Mouse (Mus musculus): Measurements from ENCODE around the gene Slc50a1. TPM values are rescaled to one million over a fixed set of nuclear protein-coding genes. Genes with fewer than 3 reads are reported as not detected.
A peak's percentile ranks its signal among the peaks of the same experiment; 100 is the strongest.

Slc50a1 gene
- total and polyA plus RNA-seq, 2 experiments from 2014 or later = 33.7 to 50.7 TPM

DNA sequence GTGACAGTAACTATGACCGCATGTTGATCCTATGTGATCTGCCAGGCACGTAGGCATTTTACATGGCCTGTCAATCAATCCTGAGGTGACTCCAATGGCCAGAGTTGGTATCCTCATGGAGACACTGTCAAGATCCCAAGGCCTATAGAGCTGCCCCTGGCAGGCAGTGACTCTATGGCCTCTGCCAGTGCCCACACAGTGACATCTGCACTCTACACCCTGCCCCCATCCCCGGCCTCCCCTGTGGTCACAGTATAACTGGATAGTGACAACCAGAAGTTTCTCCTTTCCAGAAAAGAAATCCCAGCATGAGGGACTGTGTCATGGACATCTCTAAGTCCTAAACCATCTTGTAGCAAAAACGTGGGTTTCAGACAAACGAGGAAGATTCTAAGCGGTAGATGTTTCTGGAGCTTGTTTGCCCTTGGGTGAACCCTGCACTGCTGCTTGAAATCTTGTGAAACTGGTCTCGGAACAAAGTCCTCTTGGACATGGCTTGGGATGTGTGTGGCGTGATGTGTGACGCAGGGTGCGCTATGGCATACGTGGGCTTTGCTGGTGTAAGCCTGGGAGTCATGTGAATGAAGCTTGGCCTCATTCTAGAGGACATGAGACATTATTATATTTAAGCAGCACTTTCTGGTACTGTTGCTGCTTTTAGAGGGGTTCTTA is 23.0 kb upstream of the Slc50a1 start:
- Histone ChIP-seq H3K27ac (ENCODE audit: low read depth) (no peak overlapping the region), H3K4me3 (ENCODE audit: low read depth, low read length) (no peak overlapping the region), H3K9ac (replicated peaks; ENCODE audit: low read depth, low read length) (no peak overlapping the region), H3K9me3 (replicated peaks; ENCODE audit: control insufficient read depth, low read length) (no peaks in the 10 kb centered on the region), H3K4me2 (ENCODE audit: low read depth, low read length) (no peak overlapping the region), H3K4me1 (ENCODE audit: control insufficient read depth, insufficient read depth) (peaks cover 2% of the 10 kb centered on the region; the same call in 1 of the 2 replicates), H3K27me3 (ENCODE audit: control insufficient read depth, insufficient read depth, low read length) (no peaks in the 10 kb centered on the region), H3K36me3 (replicated peaks; ENCODE audit: control insufficient read depth, insufficient read depth, low read length) (no peaks in the 10 kb centered on the region)
- WGBS = 87% methylated on average over 11 of the region's 11 CpGs
- DNase-seq (ENCODE audit: low spot score) = no peak
- TF ChIP-seq CTCF (IDR thresholded peaks at IDR 0.05; ENCODE audit: low read depth) (no peak), EP300 (IDR thresholded peaks at IDR 0.05; ENCODE audit: low read depth) (no peak)
- no peak for ATAC-seq (ENCODE audit: insufficient read depth, low read depth)

DNA sequence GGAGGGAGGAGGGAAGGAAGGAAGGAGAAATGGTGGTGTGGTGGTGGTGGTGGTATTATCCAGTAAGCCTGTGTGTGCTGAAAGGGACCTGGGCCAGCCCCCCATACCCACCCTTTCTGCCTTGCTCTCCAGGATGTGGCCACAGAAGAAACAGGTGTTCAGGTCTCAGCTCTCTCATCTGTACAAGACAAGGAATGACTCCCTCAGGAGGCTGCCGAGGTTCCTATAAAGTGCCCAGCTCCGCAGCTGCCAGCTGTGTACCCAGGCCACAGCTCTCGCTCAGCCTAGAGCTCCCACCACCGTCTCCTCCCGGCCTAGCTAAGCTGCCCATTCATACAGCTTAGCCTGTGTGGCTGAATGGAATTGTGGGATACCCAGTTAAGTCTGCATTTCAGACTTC is 21.9 kb upstream of the Slc50a1 start:
- DNase-seq (ENCODE audit: low spot score) (no peak), ATAC-seq (ENCODE audit: insufficient read depth, low read depth) (no peak)
- no peak overlapping the region for H3K9ac ChIP-seq (replicated peaks; ENCODE audit: low read depth, low read length)
- H3K27ac ChIP-seq (ENCODE audit: low read depth) = no peak overlapping the region
- H3K36me3 ChIP-seq (replicated peaks; ENCODE audit: control insufficient read depth, insufficient read depth, low read length) = no peaks in the 10 kb centered on the region
- 71% methylated on average over 5 of the region's 5 CpGs for WGBS
- no peaks in the 10 kb centered on the region for H3K9me3 ChIP-seq (replicated peaks; ENCODE audit: control insufficient read depth, low read length)
- TF ChIP-seq CTCF (IDR thresholded peaks at IDR 0.05; ENCODE audit: low read depth) (no peak), EP300 (IDR thresholded peaks at IDR 0.05; ENCODE audit: low read depth) (no peak)
- no peak overlapping the region for H3K4me3 ChIP-seq (ENCODE audit: low read depth, low read length)
- peaks cover 4% of the 10 kb centered on the region; the same call in 1 of the 2 replicates for H3K4me1 ChIP-seq (ENCODE audit: control insufficient read depth, insufficient read depth)
- no peaks in the 10 kb centered on the region for H3K27me3 ChIP-seq (ENCODE audit: control insufficient read depth, insufficient read depth, low read length)
- no peak overlapping the region for H3K4me2 ChIP-seq (ENCODE audit: low read depth, low read length)

DNA sequence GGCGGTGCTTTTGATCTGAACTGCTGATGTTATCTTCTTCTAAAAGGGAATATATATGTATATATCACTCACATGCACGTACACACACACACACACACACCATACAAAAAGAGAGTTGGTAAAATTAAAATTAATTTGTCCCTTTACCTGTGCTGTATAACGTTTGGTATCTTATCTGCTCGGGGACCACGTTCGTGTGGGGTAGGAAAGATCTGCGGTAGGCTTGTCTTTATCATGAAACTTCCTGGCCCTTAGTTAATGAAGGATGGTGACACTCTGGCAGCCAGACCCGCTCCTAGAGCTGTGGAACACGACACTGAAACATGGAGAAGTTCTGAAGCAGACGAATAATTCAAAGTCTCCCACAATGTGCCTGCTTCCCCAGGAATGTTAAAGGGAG is 21.5 kb upstream of the Slc50a1 start:
- no peak overlapping the region for H3K4me3 ChIP-seq (ENCODE audit: low read depth, low read length)
- TF ChIP-seq CTCF (IDR thresholded peaks at IDR 0.05; ENCODE audit: low read depth) (no peak), EP300 (IDR thresholded peaks at IDR 0.05; ENCODE audit: low read depth) (no peak)
- ATAC-seq (ENCODE audit: insufficient read depth, low read depth) = no peak
- H3K9me3 ChIP-seq (replicated peaks; ENCODE audit: control insufficient read depth, low read length) = no peaks in the 10 kb centered on the region
- no peak overlapping the region for H3K9ac ChIP-seq (replicated peaks; ENCODE audit: low read depth, low read length)
- H3K4me1 ChIP-seq (ENCODE audit: control insufficient read depth, insufficient read depth) = peaks cover 4% of the 10 kb centered on the region; the same call in 1 of the 2 replicates
- no peaks in the 10 kb centered on the region for H3K27me3 ChIP-seq (ENCODE audit: control insufficient read depth, insufficient read depth, low read length)
- WGBS = 38% methylated on average over 10 of the region's 10 CpGs
- H3K4me2 ChIP-seq (ENCODE audit: low read depth, low read length) = no peak overlapping the region
- no peaks in the 10 kb centered on the region for H3K36me3 ChIP-seq (replicated peaks; ENCODE audit: control insufficient read depth, insufficient read depth, low read length)
- no peak overlapping the region for H3K27ac ChIP-seq (ENCODE audit: low read depth)
- no peak for DNase-seq (ENCODE audit: low spot score)

DNA sequence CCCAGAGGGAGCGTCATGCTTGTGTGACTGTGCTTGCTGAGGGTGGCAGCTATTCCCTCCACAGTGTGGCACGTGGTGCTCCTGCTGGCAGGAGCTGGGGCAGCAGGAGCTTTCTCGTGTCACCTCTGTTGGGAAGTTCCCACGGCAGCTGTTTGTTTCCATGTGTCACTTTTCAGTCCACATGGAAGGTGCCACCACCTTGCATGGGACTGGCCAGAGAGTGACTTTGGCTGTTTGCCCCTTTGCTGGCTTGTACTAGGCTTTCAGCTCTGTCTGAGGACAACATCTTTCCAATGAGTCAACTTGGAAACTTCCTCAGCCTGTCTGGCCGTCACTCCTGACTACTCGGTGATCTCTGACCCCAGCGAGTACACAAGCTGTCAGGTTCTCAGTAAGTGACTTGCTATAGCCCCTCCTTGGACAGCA is 18.1 kb upstream of the Slc50a1 start:
- H3K9ac ChIP-seq (replicated peaks; ENCODE audit: low read depth, low read length) = no peak overlapping the region
- no peaks in the 10 kb centered on the region for H3K36me3 ChIP-seq (replicated peaks; ENCODE audit: control insufficient read depth, insufficient read depth, low read length)
- TF ChIP-seq EP300 (IDR thresholded peaks at IDR 0.05; ENCODE audit: low read depth) = no peak
- TF ChIP-seq CTCF (IDR thresholded peaks at IDR 0.05; ENCODE audit: low read depth) = no peak
- peak; percentile 66 for ATAC-seq (ENCODE audit: insufficient read depth, low read depth)
- no peak for DNase-seq (ENCODE audit: low spot score)
- no peak overlapping the region for H3K4me3 ChIP-seq (ENCODE audit: low read depth, low read length)
- no peaks in the 10 kb centered on the region for H3K9me3 ChIP-seq (replicated peaks; ENCODE audit: control insufficient read depth, low read length)
- H3K27ac ChIP-seq (ENCODE audit: low read depth) = no peak overlapping the region
- peaks cover 4% of the 10 kb centered on the region; the same call in 1 of the 2 replicates for H3K4me1 ChIP-seq (ENCODE audit: control insufficient read depth, insufficient read depth)
- no peaks in the 10 kb centered on the region for H3K27me3 ChIP-seq (ENCODE audit: control insufficient read depth, insufficient read depth, low read length)
- 27% methylated on average over 7 of the region's 7 CpGs for WGBS
- H3K4me2 ChIP-seq (ENCODE audit: low read depth, low read length) = no peak overlapping the region

DNA sequence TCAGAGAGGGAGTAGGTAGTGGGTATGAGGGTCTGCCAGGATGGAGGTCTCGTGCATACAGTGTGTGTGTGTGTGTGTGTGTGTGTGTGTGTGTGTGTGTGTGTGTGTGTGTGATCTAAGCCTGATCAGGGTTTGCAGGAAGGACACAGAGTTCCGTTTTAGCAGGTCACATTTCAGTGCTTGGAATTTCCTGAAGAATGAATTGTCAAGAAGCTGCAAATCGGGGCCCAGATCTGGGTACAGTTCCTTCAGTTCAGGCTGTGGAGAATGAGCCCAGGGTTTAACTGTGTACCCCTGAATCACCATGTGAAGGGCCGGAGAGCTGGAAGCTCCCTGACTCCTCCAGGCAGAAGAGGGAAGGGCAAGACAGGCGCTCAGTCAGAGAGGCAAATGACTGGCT is 16.9 kb upstream of the Slc50a1 start:
- Histone ChIP-seq H3K27me3 (ENCODE audit: control insufficient read depth, insufficient read depth, low read length) (no peaks in the 10 kb centered on the region), H3K4me2 (ENCODE audit: low read depth, low read length) (no peak overlapping the region), H3K27ac (ENCODE audit: low read depth) (peak overlapping the region; percentile 55), H3K4me3 (ENCODE audit: low read depth, low read length) (no peak overlapping the region), H3K9me3 (replicated peaks; ENCODE audit: control insufficient read depth, low read length) (no peaks in the 10 kb centered on the region), H3K36me3 (replicated peaks; ENCODE audit: control insufficient read depth, insufficient read depth, low read length) (no peaks in the 10 kb centered on the region), H3K9ac (replicated peaks; ENCODE audit: low read depth, low read length) (no peak overlapping the region), H3K4me1 (ENCODE audit: control insufficient read depth, insufficient read depth) (peaks cover 4% of the 10 kb centered on the region; the same call in 1 of the 2 replicates)
- 46% methylated on average over 5 of the region's 5 CpGs for WGBS
- DNase-seq (ENCODE audit: low spot score) (no peak), ATAC-seq (ENCODE audit: insufficient read depth, low read depth) (no peak)
- no peak for TF ChIP-seq CTCF (IDR thresholded peaks at IDR 0.05; ENCODE audit: low read depth)

DNA sequence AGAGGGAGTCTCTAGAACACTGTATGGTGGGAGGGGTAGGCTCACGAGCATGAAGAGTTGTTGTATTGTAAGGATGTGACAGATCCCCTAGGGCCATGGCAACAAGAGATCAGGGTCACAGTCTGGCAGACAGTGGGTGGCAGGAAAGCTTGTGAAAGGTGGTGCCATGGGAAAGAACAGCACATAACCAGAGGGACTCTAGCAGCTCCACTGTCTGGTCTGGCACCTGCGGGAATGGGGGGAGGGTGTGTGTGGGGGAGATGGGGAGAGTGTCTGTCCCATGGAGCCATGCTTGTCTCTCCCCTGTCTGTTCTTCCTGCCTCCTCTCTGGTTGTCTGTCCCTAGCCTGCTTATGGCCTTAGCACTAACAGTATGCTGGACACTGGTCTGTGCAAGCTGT is 15.2 kb upstream of the Slc50a1 start:
- Histone ChIP-seq H3K9me3 (replicated peaks; ENCODE audit: control insufficient read depth, low read length) (no peaks in the 10 kb centered on the region), H3K4me3 (ENCODE audit: low read depth, low read length) (no peak overlapping the region), H3K4me1 (ENCODE audit: control insufficient read depth, insufficient read depth) (peaks cover 8% of the 10 kb centered on the region), H3K36me3 (replicated peaks; ENCODE audit: control insufficient read depth, insufficient read depth, low read length) (no peaks in the 10 kb centered on the region), H3K27ac (ENCODE audit: low read depth) (no peak overlapping the region), H3K27me3 (ENCODE audit: control insufficient read depth, insufficient read depth, low read length) (no peaks in the 10 kb centered on the region), H3K4me2 (ENCODE audit: low read depth, low read length) (no peak overlapping the region), H3K9ac (replicated peaks; ENCODE audit: low read depth, low read length) (no peak overlapping the region)
- DNase-seq (ENCODE audit: low spot score) (no peak), ATAC-seq (ENCODE audit: insufficient read depth, low read depth) (no peak)
- TF ChIP-seq CTCF (IDR thresholded peaks at IDR 0.05; ENCODE audit: low read depth) = no peak
- no peak for TF ChIP-seq EP300 (IDR thresholded peaks at IDR 0.05; ENCODE audit: low read depth)
- WGBS = 45% methylated on average over 2 of the region's 2 CpGs

All from heart, postnatal 0 days (tissue).